Mouse (Mus musculus) c-Kit-positive CD71-positive TER-119-negative erythroid progenitor cells, embryonic 14.5 days (primary cell): ENCODE measurements around the gene 2700097O09Rik.
"Not testable (repeated sequence)": the region's sequence is repeated elsewhere in the genome, so short reads cannot be mapped to it uniquely, and the experiment has no call there.

Experiments used
- DNase-seq: peaks from one replicate; pipeline ENCODE4 v3.0.0-alpha.2; 2013; ENCODE audit warnings: low read depth

2700097O09Rik gene

GRCm38 (mm10) chr12:55041011-55041410 is 38.9 kb downstream of the 2700097O09Rik start:
- DNase-seq, result no peak

- DNase-seq, result no peak
Measured at GRCm38 (mm10) chr12:55027088-55027487, 52.8 kb downstream of the 2700097O09Rik start.

DNA sequence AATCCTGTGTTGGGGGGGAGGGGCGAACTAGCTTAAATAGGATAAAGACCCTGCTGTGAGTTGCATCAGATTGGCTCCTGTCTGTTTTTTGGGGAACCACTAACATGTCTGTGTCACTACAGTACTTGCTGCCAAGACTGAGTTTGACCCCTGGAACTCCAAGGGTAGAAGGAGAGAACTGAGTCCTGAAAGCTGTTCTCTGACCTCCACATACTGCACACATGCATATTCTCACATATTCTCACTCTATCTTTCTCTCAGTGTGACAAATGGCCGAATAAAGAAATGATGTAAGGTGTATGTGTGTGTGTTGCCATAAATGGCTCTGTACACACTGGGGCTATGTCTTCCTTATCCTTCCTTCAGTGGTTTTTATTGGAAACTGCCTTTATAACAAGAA is 56.6 kb downstream of the 2700097O09Rik start:
- no peak for DNase-seq

- no peak for DNase-seq
Measured at GRCm38 (mm10) chr12:55019421-55019877, 60.5 kb downstream of the 2700097O09Rik start.

DNA sequence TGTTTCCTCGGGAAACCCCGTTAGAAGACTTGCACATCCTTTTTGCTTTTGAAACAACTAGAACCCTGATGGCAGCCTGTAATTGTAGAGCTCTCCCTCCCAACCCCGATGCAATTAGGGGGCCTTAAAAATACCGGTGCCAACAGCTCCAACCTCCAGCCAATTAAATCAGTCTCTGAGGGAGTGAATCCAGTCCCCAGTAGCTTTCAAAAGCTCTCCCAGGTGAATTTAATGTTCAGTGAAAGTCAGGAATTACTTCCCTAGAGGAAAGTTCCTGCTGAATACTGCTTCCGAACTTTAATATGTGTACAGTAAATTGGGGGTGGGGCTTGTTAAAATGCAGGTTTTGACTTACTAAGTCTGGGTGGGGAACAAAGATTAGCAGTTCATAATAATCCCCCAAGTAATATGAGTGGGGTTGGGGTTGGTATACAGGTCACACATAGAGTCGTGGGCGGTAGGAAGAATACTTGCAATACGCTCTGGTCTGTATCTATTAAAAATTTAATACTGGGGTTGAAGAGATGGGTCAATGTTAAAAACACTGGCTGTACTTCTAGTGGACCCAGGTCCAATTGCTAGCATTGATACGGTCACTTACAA is 62.7 kb downstream of the 2700097O09Rik start:
- no peak for DNase-seq

GRCm38 (mm10) chr12:55016339-55017118 is 63.4 kb downstream of the 2700097O09Rik start:
- DNase-seq, result no peak

DNA sequence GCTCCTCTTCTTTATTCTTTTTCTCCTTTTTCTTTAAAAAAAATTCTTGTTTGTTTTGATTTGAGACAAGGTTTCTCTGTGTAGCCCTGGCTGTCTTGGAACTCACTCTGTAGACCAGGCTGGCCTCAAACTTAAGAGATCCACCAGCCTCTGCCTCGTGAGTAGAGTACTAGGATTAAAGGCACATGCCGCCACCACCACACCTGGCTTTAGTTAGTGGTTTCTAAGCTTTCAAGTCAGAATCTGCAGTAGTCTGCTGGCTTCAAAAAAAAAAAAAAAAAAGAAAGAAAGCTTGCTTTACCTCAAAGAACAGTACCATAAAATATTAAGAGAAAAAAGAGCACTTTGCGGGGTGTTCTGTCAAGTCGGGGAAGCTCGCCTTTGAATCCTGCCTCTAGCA is 64.5 kb downstream of the 2700097O09Rik start:
- DNase-seq, result no peak

GRCm38 (mm10) chr12:55013626-55014398 is 66.1 kb downstream of the 2700097O09Rik start, which contains the start of gene Baz1a:
Gene Baz1a (minus strand): TSS chr12:55014348.
- DNase-seq, result no peak

DNA sequence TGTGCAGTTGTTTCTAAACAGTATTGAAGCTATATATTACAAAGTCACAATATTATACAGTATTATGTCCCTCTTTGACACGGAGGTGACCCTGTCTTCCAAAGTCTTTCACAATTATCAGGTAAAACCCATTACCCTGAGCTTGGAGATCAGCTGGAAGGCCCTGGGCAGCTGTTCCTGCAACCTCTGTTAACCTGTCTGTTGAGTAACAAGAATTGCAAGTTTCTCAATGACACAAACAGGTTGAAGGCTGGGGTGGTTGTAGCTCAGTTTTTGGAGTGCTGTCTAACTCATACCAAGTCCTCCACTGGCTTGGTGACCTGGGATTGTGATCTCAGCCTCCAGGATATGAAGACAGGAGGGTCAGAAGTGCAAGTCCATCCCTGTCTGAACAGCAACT is 66.9 kb downstream of the 2700097O09Rik start:
- DNase-seq, result no peak

DNA sequence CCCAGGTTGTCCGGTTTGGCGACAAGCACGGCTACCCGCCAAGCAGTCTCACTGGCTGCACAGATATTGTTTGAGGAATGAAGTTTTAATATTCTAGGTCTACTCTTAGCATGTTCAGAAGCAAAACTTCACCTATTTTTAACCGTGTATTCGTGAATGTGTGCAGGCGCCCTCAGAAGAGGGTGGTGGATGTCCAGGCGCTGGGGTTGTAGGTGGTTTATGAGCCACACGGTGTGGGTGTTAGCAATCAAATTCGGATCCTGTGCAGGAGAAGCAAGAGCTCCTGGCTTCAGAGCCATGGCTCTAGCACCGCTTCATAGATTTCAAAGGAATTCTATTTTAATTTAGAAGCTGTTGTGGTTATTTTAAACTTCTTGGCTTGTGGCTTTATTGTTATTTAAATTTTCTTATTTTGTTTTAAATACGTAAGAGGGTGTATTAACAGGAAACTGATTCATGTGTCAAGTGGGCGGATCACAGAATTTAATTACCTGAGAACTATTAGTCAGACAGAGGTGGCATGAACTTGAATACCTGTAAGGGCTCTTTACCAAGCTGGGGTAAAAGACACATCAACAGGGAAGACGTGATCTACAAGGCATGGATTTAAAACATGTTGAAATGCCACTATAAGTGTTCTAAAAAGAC is 72.4 kb downstream of the 2700097O09Rik start:
- no peak for DNase-seq

DNA sequence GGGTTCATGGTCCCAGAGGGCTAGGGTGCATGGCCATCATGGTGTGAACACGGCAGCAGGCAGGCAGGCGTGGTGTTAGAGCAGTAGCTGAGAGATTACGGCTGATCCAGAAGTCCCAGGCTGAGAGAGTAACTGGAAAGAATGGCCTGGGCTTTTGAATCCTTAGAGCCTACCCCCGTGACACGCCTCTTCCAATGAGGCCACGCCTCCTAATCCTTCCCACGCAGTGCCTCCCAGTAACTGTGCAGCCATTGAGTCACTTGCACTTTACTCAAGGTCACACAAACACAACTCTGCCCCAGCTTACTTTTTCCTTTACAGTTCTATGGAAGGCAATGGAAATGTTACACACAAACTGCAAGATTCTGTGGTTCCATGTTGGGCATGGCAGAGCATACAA is 73.8 kb downstream of the 2700097O09Rik start:
- no peak for DNase-seq

DNA sequence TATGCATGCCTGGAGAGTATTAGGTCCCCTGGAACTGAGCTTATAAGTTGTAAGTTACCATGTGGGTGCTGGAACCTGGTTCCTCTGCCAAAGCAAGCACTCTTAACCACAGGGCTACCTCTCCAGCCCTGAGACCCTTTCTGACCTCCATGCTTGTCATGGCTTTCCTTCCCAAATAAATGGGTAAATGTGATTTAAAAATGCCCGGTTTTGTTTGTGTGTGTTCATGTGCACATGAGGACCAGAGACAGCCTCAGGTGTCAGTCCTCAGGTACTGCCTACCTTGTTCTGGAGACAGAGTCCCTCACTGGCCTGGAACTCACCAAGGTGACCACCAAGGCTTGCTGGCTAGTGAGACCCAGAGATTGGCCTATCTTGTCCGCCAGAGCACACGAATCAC is 75.5 kb downstream of the 2700097O09Rik start:
- DNase-seq, result no peak

DNA sequence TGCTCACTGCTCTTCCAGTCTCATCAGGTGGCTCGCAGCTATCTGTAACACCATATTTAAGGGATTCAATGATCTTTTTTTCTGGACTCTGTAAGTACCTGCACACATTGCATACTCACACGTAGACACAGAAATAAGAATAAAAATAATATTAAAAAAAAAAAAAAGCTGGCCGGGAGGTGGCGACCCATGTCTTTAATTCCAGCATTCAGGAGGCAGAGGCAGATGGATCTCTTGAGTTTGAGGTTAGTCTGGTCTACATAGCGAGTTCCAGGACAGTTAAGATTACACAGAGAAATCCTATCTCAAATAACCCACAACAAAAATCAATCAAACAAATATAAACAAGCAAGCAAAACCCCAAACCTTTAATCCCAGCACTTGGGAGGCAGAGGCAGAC is 76.1 kb downstream of the 2700097O09Rik start:
- no peak for DNase-seq

DNA sequence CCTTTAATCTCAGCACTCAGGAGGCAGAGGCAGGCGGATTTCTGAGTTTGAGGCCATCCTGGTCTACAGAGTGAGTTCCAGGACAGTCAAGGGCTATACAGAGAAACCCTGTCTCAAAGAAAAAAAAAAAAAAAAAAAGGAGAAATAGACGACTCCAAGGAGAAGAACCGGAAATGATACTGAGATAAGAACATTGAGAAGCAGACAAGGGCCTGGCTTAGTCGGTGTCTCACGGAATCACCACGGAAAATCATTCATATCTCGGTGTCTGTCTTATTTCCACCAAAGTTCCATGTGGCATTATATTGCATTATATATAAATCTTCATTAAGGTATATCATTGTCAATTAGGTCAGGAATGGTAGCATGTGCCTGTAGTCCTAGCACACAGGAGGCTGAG is 77.4 kb downstream of the 2700097O09Rik start:
- DNase-seq, result not testable (repeated sequence)

DNA sequence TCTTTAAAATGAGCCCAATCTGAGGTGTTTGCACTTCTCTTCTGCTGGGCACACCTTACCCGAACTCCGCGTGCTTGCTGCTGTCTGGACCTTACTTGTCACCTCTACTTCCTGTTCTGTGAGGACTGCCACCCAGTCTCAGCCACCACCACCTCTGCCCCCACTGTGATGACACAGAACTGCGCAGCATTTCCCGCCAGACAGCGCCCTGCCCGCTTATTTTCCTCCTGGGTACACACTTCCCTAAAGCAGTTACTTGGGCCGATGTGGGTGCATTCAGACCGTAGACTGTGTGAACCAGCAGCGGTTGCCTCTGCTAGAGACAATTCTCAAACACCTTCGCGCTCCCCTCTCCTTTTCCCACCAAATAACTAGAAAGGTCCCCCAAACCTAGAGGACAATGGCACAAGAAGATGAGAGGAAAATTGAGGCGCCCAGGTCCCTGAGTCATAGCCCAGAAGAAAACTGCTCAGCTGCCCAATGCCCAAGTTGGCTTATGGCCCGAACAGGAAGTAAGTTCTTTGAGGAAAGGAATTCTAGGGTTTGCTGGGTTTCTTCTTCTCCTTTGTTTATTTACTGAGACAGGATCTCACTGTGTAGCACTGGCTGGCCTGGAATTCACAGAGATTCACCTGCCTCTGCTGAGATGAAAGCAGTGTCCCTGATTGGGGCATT is 80.8 kb downstream of the 2700097O09Rik start:
- no peak for DNase-seq

DNA sequence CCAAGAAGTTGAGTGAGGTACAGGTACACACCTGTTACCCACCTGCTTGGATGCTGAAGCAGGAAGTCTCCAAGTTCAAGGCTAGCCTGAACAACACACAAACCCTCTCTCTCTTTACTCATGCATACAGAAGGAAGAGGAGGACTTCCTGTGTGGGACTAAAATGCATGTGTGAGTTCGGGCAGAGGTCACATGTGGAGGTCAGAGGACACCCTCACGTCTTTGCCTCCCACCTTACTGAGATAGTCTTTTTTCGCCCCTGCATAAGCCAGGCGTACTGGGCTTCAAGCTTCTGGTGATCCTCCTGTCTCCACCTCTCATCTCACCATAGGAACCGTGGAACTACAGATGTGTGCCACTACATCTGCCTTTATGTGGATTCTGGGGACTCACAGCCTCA is 81.5 kb downstream of the 2700097O09Rik start:
- no peak for DNase-seq

DNA sequence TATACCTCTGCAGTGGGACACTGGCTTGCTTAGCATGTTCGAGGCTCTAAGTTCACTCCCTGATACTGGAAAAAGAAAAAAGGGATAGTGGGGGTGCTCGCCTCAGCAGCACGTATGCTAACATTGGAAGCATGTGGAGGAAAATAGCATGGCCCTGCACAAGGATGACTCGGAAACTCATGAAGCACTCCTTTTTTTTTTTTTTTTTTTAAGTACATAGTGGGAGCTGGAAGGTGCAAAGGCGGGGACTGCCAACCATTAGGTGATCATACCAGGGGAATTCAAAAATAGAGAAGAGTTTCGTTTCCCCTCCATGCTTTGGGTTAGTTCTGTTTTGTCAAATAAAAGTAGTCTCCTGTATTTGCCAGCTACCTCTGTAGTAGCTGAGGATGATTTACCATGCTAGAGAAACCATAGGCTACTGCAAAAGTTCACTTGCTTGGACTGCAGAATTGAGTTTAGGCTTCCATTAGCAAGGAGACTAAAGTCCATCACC is 82.9 kb downstream of the 2700097O09Rik start:
- DNase-seq, result no peak

- no peak for DNase-seq
Measured at GRCm38 (mm10) chr12:54995965-54996364, 83.9 kb downstream of the 2700097O09Rik start.
